Mouse (Mus musculus) neural tube, embryonic 14.5 days (tissue): Measurements from ENCODE around the gene Ranbp9. TPM values are rescaled to one million over a fixed set of nuclear protein-coding genes. Genes with fewer than 3 reads are reported as not detected.
A peak's percentile ranks its signal among the peaks of the same experiment; 100 is the strongest.

Experiments used
- ATAC-seq: fragments of 200-750 bp; cut with Nextera tagmentation; 2 replicates; pipeline ENCODE4 v1.8.0; 2017; ENCODE audit warnings: low read depth, mild to moderate bottlenecking, moderate TSS enrichment, moderate library complexity
- H3K27ac ChIP-seq: fragments of 300-500 bp; sonication (generic); 2 replicates; pipeline ENCODE4 v1.5.1; 2014; ENCODE audit warnings: low read depth, mild to moderate bottlenecking, control low read depth, low read length, moderate library complexity, mixed read lengths
- H3K27me3 ChIP-seq: fragments of 300-500 bp; sonication (generic); 2 replicates; pipeline ENCODE4 v1.6.1; 2014; ENCODE audit warnings: low read length; ENCODE audit not compliant: control insufficient read depth, insufficient read depth
- H3K36me3 ChIP-seq: fragments of 300-500 bp; sonication (generic); 2 replicates; pipeline ENCODE4 v1.6.1; 2014; ENCODE audit warnings: low read length, mixed read lengths; ENCODE audit not compliant: control insufficient read depth, insufficient read depth
- H3K4me1 ChIP-seq: fragments of 300-500 bp; sonication (generic); 2 replicates; pipeline ENCODE4 v1.6.1; 2014; ENCODE audit warnings: low read length; ENCODE audit not compliant: control insufficient read depth, insufficient read depth
- H3K4me2 ChIP-seq: fragments of 300-500 bp; sonication (generic); 2 replicates; pipeline ENCODE4 v1.6.1; 2014; ENCODE audit warnings: mild to moderate bottlenecking, low read depth, low read length, control low read depth
- H3K4me3 ChIP-seq: fragments of 300-500 bp; sonication (generic); 2 replicates; pipeline ENCODE4 v1.5.1; 2014; ENCODE audit warnings: low read depth, low read length, control low read depth, mixed read lengths
- H3K9ac ChIP-seq: fragments of 300-500 bp; sonication (generic); replicated peaks from 2 replicates; pipeline ENCODE4 v1.6.1; 2014; ENCODE audit warnings: low read depth, mild to moderate bottlenecking, control low read depth, low read length, mixed read lengths
- H3K9me3 ChIP-seq: fragments of 300-500 bp; sonication (generic); 2 replicates; pipeline ENCODE4 v1.6.1; 2016; ENCODE audit warnings: low read length; ENCODE audit not compliant: control insufficient read depth
- whole genome bisulfite sequencing: fragments of 180-500 bp; shearing (Covaris S2); extraction: QIAGEN DNeasy Blood & Tissue Kit; methylation state at CpG from one replicate; pipeline ENCODE4 v1.1.7; 2014; 5-methylcytosine and 5-hydroxymethylcytosine counted together
- polyA plus RNA-seq: library from polyadenylated mRNA; unstranded; fragments of >200 nt; fragmentation: Nextera tagmentation; extraction: Ambion mirVana; gene quantifications from 2 replicates; pipeline ENCODE4 v1.2.1, GENCODE M21; 2014

Gene Ranbp9
- polyA plus RNA-seq, 1 experiment from 2014 or later: 19.2 TPM

DNA sequence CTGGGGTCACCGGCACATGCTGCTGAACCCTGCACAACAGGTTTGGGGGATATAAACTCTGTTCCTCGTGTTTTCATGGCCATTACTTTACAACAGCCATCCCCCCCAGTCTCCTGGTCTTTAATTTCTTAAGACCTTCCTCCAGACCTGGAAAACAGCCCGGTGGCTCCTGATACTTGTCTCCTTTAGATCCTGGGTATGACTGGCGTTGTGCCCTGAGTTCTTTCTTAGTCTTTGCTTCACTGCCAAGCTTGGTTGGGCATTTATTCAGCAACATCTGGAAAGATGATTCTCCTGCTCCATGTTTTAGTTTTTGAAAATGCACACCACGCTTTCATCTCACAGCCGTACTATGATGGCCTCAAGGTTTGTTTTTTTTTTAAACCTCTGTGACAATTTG is 38.2 kb upstream of the Ranbp9 start:
- no peak for ATAC-seq
- WGBS: 81% methylated on average over 6 of the region's 6 CpGs
- H3K9ac ChIP-seq: no peak overlapping the region
- no peak overlapping the region for H3K4me2 ChIP-seq
- no peaks in the 10 kb centered on the region for H3K4me1 ChIP-seq
- no peak overlapping the region for H3K27ac ChIP-seq
- H3K36me3 ChIP-seq: no peaks in the 10 kb centered on the region
- H3K9me3 ChIP-seq: no peaks in the 10 kb centered on the region
- H3K27me3 ChIP-seq: no peaks in the 10 kb centered on the region
- no peak overlapping the region for H3K4me3 ChIP-seq

DNA sequence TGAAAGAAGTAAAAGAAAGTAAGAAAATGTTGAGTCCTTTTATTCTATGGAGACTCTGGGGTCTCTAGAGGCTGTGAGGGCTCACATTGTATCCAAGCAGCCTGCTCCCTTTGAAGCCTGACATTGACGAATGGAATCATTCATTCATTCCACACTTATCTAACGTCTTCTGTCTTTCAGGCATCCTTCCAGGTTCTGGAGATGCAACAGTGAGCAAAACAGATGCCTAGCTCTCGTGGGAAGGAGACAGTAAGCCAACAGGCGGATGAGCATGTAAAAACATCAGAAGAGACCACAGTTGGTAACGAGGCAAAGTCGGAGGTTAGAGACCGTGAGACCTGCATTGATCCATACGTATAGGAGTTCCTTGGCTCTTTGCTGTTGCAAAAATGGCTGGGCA is 36.3 kb upstream of the Ranbp9 start:
- no peak overlapping the region for H3K4me2 ChIP-seq
- no peak overlapping the region for H3K27ac ChIP-seq
- no peaks in the 10 kb centered on the region for H3K27me3 ChIP-seq
- no peaks in the 10 kb centered on the region for H3K9me3 ChIP-seq
- H3K4me1 ChIP-seq: no peaks in the 10 kb centered on the region
- ATAC-seq: no peak
- no peak overlapping the region for H3K4me3 ChIP-seq
- no peaks in the 10 kb centered on the region for H3K36me3 ChIP-seq
- no peak overlapping the region for H3K9ac ChIP-seq
- WGBS: 46% methylated on average over 8 of the region's 8 CpGs

DNA sequence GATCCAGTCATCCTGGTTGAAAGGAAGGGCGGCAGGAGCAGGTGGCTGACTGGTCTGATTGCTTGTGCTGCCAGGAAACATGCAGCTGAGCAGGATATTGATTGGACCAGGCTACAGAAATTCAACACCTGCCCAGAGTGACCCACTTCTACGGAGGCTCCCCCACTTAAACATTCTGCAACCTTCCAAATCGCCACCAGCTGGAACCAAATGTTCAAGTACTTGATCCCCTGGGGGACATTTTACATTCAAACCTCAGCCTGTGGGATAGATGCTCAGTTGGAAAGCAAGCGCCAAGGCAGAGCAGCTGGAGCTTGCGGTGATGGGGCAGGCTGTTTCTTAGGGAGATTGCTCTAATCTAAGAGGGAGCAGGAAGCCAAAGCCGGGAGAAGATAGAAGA is 35.8 kb upstream of the Ranbp9 start:
- Histone ChIP-seq H3K9ac (no peak overlapping the region), H3K27ac (no peak overlapping the region), H3K4me3 (no peak overlapping the region), H3K27me3 (no peaks in the 10 kb centered on the region), H3K4me1 (no peaks in the 10 kb centered on the region), H3K36me3 (no peaks in the 10 kb centered on the region), H3K9me3 (no peaks in the 10 kb centered on the region), H3K4me2 (no peak overlapping the region)
- ATAC-seq: peak; percentile 31; the same call in 1 of the 2 replicates
- WGBS: 27% methylated on average over 6 of the region's 6 CpGs

DNA sequence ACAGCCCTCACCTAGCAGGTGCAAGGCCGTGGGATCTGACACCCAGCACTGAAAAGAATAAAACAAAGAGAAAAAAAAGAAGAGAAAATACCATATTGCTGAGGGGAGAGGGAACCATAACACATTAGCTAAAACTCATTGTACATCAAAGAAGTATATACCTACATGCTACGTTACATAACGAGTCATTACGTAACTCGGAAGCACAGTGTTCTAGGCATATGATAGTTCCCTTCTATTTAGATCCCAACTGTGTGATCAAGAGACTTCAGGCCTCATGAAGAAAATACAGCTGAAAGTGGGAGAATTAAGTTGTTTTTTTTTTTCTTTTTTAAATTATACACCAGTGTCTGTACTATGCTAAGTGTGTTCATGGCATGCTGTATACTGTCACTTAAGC is 35.0 kb upstream of the Ranbp9 start:
- H3K9me3 ChIP-seq: no peaks in the 10 kb centered on the region
- H3K4me2 ChIP-seq: no peak overlapping the region
- no peak overlapping the region for H3K27ac ChIP-seq
- H3K4me3 ChIP-seq: no peak overlapping the region
- no peak overlapping the region for H3K9ac ChIP-seq
- 94% methylated on average over 5 of the region's 5 CpGs for WGBS
- H3K27me3 ChIP-seq: no peaks in the 10 kb centered on the region
- no peaks in the 10 kb centered on the region for H3K4me1 ChIP-seq
- no peaks in the 10 kb centered on the region for H3K36me3 ChIP-seq
- ATAC-seq: no peak

DNA sequence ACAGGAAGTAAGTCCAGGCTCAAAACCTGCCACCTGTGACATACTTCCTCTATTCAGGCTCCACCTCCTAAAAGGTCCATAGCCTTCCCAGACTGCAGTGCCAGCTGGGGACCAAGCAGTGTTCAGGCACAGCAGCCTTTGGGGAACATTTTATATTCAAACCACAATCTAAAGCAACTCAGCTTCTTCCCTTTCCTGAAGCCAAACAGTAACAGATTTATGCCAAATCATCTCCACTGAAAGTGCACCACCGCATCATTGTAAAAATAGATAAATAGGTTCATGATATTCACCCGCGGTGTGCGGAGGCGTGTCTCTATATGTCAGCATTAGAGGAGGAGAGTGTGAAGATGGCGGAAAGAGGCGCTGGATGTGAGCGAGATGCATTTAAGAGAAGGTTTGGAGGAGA is 33.9 kb upstream of the Ranbp9 start:
- WGBS: 82% methylated on average over 8 of the region's 8 CpGs
- Histone ChIP-seq H3K36me3 (no peaks in the 10 kb centered on the region), H3K4me2 (no peak overlapping the region), H3K4me1 (no peaks in the 10 kb centered on the region), H3K27ac (no peak overlapping the region), H3K27me3 (no peaks in the 10 kb centered on the region), H3K9ac (no peak overlapping the region), H3K9me3 (no peaks in the 10 kb centered on the region), H3K4me3 (no peak overlapping the region)
- no peak for ATAC-seq

DNA sequence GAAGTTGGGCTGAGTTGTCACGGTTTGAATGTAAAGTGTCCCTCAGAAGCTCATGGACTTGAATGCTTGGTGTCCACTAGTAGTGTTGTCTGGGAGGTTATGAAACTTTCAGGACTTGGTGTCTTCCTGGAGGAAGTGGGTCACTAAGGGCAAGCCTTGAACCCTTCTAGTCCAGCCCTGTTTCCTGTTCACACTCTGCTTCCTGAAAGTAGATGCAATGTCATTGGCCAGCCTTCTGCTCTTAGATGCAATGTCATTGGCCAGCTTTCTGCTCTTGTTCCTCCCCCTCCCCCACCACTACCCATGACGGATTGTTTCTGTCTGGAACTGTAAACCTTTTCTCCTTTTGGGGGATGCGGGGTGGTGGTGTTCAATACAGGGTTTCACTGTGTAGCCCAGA is 31.7 kb upstream of the Ranbp9 start:
- Histone ChIP-seq H3K4me3 (no peak overlapping the region), H3K27ac (no peak overlapping the region), H3K4me2 (no peak overlapping the region), H3K4me1 (no peaks in the 10 kb centered on the region), H3K36me3 (no peaks in the 10 kb centered on the region), H3K9ac (no peak overlapping the region), H3K27me3 (no peaks in the 10 kb centered on the region), H3K9me3 (no peaks in the 10 kb centered on the region)
- WGBS: 85% methylated on average over 3 of the region's 3 CpGs
- ATAC-seq: no peak

DNA sequence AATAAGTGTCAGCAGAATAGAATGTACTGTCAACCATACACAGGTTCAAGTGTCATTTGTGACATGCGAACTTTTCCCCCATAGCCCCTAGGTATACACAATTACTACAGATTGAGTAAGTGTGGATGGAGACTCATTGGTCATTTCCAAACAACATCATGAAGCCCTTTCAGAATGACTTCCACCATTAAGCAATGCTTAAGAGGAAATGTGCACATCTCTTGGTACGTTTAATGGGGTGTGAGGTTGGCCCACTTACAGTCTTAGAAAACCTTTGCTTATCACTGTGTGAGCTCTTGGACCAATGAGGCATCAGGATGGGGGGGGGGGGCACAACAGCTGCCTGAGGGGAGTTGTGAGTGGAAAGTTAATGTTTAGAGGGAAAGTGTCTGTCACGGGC is 24.7 kb upstream of the Ranbp9 start:
- H3K27me3 ChIP-seq: no peaks in the 10 kb centered on the region
- 88% methylated on average over 3 of the region's 3 CpGs for WGBS
- H3K36me3 ChIP-seq: no peaks in the 10 kb centered on the region
- no peak overlapping the region for H3K27ac ChIP-seq
- no peak for ATAC-seq
- peaks cover 4% of the 10 kb centered on the region; the same call in 1 of the 2 replicates for H3K4me1 ChIP-seq
- no peak overlapping the region for H3K4me2 ChIP-seq
- H3K9ac ChIP-seq: no peak overlapping the region
- no peaks in the 10 kb centered on the region for H3K9me3 ChIP-seq
- no peak overlapping the region for H3K4me3 ChIP-seq

DNA sequence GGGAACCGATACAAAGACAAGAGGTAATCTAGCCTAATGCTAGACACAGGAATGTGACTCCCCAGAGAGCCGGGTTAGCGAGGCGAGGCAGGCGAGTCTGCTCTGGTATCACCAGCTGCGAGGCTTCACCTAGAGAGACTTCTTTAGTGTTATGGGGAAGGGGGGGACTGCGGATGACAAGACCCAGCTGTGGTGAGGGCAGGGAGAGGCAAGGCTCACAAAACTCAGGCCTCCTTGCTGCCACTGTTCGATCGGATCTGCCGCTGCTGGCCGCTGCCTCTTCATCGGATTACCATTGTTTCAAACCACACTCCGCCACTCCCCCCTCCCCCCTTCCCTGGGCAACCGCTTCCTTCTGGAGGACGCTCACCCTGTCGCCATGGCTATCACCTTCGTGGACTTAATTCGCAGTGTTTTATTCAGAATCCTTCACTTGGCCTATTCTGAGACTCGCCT is 22.3 kb upstream of the Ranbp9 start:
- WGBS: 1% methylated on average over 19 of the region's 19 CpGs
- Histone ChIP-seq H3K9ac (peak overlapping the region; percentile 45; the same call in 1 of the 2 replicates), H3K27ac (peak overlapping the region; percentile 76), H3K4me2 (peak overlapping the region; percentile 42), H3K4me3 (peak overlapping the region; percentile 20; the same call in 1 of the 2 replicates), H3K4me1 (peaks cover 4% of the 10 kb centered on the region; the same call in 1 of the 2 replicates), H3K27me3 (no peaks in the 10 kb centered on the region), H3K36me3 (no peaks in the 10 kb centered on the region), H3K9me3 (no peaks in the 10 kb centered on the region)
- peak; percentile 90 for ATAC-seq

DNA sequence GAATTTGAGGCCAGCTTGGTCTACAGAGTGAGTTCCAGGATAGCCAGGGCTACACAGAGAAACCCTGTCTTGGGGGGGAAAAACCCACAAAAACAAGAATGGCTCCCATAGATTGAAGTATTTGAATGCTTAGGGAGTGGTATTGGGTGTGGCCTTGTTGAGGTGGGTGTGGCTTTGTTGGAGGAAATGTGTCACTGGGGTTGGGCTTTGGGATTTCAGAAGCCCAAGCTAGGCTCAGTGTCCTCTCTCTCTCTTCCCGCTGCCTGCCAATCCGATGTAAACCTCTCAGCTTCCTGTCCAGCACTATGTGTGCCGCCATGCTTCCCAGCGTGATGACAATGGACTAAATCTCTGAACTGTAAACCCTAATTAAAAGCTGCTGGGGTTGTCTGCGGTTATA is 20.5 kb upstream of the Ranbp9 start:
- Histone ChIP-seq H3K36me3 (no peaks in the 10 kb centered on the region), H3K27ac (no peak overlapping the region), H3K9me3 (no peaks in the 10 kb centered on the region), H3K9ac (no peak overlapping the region), H3K4me3 (no peak overlapping the region), H3K4me2 (no peak overlapping the region), H3K4me1 (peaks cover 4% of the 10 kb centered on the region; the same call in 1 of the 2 replicates), H3K27me3 (no peaks in the 10 kb centered on the region)
- no peak for ATAC-seq
- 74% methylated on average over 5 of the region's 5 CpGs for WGBS
